Mouse (Mus musculus) neutrophil, adult 59 days (primary cell): ENCODE results near the gene Aplp1. TPM values are rescaled to one million over a fixed set of nuclear protein-coding genes. Genes with fewer than 3 reads are reported as not detected.

Experiments
- total RNA-seq, 2 experiments: library from RNA; stranded (reverse); gene quantifications; 1 replicate in 1 of 2; 2 replicates in 1 of 2; pipeline ENCODE4 v1.2.4; 2023

Gene Aplp1
- total RNA-seq, result under 1 TPM in 1 of 2 experiments, not detected in 1; 0.27 TPM

DNA sequence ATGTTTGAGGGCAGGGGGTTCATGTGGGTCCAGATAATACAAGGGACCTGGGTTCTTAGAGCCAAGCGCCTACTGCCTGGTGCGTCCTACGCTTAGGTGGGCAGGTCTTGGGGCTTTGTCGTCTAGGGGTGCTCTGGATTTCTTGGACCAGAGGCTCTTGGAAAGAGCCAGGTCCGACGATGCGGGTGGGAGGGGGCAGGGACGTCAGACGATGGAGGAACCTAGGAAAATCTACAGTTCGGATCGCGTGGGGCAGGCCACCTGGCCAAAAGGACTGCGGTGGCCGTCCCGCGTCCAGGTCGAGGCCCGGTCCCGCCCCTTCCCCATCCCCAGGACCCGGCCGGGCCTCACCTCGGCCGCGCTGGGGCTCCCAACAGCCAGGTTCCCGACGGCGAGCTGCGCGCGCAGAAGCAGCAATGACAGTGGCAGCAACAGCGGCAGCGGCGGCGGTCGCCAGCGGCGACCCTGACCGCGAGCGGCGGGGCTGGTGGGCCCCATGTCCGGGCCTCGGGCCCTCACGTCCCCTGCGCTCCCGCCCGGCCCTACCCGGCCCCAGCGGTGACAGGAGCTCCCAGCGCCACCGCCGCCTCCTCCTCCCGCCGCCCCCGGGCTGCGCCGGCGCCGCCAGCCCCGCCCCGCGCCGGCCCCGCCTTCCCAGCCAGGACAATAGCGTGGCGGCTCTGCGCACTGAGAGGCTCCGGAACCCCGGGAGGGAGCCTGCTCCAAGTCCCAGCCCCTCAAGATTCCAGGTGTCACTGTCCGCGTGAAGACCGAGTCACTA, at the start of gene Aplp1:
Aplp1 (minus strand) TSS at position 565 of the 781 bp plus-strand sequence.

GRCm38 (mm10) chr7:30493401-30493931, 48.1 kb upstream of the Aplp1 start, which contains the start of gene Prodh2:
Gene Prodh2, plus strand, starts transcription at chr7:30493622.

DNA sequence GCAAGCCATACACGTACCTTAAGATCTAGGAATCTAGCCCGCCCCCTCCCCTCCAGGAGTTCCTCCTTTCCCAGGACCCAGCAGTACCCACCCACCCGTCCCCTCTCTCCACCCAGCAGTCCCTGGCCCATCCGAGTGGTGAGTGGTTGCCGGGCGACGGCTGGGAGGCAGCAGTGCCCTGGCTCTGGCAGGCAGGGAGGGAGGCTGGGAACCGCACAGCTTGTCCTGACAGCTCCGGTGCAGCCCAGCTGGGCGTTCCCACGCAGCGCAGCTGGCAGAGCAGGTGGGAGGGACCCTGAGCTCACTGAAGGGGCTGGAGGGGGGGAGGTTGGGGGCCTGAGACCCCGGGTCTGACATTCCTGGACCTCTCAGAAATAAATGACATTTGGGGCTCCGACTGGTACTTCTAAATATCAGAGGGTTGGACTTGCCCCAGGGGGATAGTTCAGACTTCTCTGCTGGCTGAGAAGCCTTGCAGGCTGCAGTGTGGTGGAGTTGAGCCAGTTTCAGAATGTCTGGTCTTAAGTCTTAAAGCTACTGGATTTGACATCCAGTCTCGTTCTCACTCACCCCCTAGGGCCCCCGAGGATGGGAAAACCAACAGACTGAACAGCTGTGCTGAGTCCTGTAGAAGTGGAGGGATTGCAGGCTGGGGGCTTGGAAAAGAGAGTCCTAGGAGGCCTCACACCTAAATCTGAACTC, 12.4 kb upstream of the Aplp1 start, which contains the start of the genes Kirrel2 and Nphs1:
Kirrel2 (minus strand) TSS at position 62 of the 702 bp plus-strand sequence.
Nphs1 (plus strand) TSS at position 687 of the 702 bp plus-strand sequence.

GRCm38 (mm10) chr7:30421175-30421889, 24.0 kb downstream of the Aplp1 start, which contains the start of gene Nfkbid:
Gene Nfkbid, plus strand, starts transcription at chr7:30421732.

GRCm38 (mm10) chr7:30419561-30420499, 25.5 kb downstream of the Aplp1 start, which contains the start of gene Hcst:
Gene Hcst, minus strand, starts transcription at chr7:30419854.

GRCm38 (mm10) chr7:30413596-30413995, 31.7 kb downstream of the Aplp1 start, which contains the start of gene Tyrobp:
Gene Tyrobp, plus strand, starts transcription at chr7:30413760.

Other genes starting within 250 kb of the Aplp1 start
- 100 to 1,000 TPM; 225 to 239 TPM for gene Capns1, start 246.7 kb downstream of the Aplp1 start, total RNA-seq
- gene Polr2i, start 213.6 kb downstream of the Aplp1 start, total RNA-seq, result 10 to 100 TPM; 30.4 to 34.5 TPM
- 10 to 100 TPM; 38.7 to 46.2 TPM for gene Tbcb, start 213.3 kb downstream of the Aplp1 start, total RNA-seq
- not detected for gene Ovol3, start 209.8 kb downstream of the Aplp1 start, total RNA-seq
- gene Thap8, start 165.4 kb downstream of the Aplp1 start, total RNA-seq, result under 1 TPM; 0.27 to 0.37 TPM
- 10 to 100 TPM; 16.6 to 21.5 TPM for gene Wdr62, start 165.1 kb downstream of the Aplp1 start, total RNA-seq
- not detected for gene Clip3, start 153.8 kb downstream of the Aplp1 start, total RNA-seq
- gene Alkbh6, start 136.8 kb downstream of the Aplp1 start, total RNA-seq, result 10 to 100 TPM; 14.6 to 14.7 TPM
- gene Syne4, start 130.7 kb downstream of the Aplp1 start, total RNA-seq, result under 1 TPM in 1 of 2 experiments, not detected in 1; 0.76 TPM
- not detected for gene E130208F15Rik, start 123.8 kb downstream of the Aplp1 start, total RNA-seq
- 1 to 10 TPM; 3.2 to 3.4 TPM for gene Sdhaf1, start 121.6 kb downstream of the Aplp1 start, total RNA-seq
- gene Lrfn3, start 82.8 kb downstream of the Aplp1 start, total RNA-seq, result not detected
- gene Tyrobp, start 31.8 kb downstream of the Aplp1 start, total RNA-seq, result 1,000 to 10,000 TPM; 2,122 to 2,210 TPM
- gene Hcst, start 25.7 kb downstream of the Aplp1 start, total RNA-seq, result 100 to 1,000 TPM; 116 to 123 TPM
- gene Nfkbid, start 23.8 kb downstream of the Aplp1 start, total RNA-seq, result 10 to 100 TPM; 65.6 to 78.9 TPM
- not detected for gene Kirrel2, start 12.2 kb upstream of the Aplp1 start, total RNA-seq
- gene Nphs1, start 12.8 kb upstream of the Aplp1 start, total RNA-seq, result not detected
- not detected for gene Prodh2, start 48.1 kb upstream of the Aplp1 start, total RNA-seq
- 10 to 100 TPM; 14.2 to 14.6 TPM for gene Arhgap33, start 89.5 kb upstream of the Aplp1 start, total RNA-seq
- gene Hspb6, start 106.6 kb upstream of the Aplp1 start, total RNA-seq, result 1 to 10 TPM; 5.1 to 7.4 TPM
- gene Proser3, start 106.8 kb upstream of the Aplp1 start, total RNA-seq, result 1 to 10 TPM; 6.0 to 6.3 TPM
- gene Lin37, start 114.3 kb upstream of the Aplp1 start, total RNA-seq, result 10 to 100 TPM; 30.4 to 32.0 TPM
- 10 to 100 TPM; 40.8 to 45.4 TPM for gene U2af1l4, start 117.8 kb upstream of the Aplp1 start, total RNA-seq
- gene Gm49396, start 117.8 kb upstream of the Aplp1 start, total RNA-seq, result 1 to 10 TPM; 3.2 to 6.2 TPM
- 100 to 1,000 TPM; 120 to 121 TPM for gene Psenen, start 118.1 kb upstream of the Aplp1 start, total RNA-seq
- gene Igflr1, start 119.9 kb upstream of the Aplp1 start, total RNA-seq, result 1 to 10 TPM; 3.7 to 5.5 TPM
- gene Kmt2b, start 143.2 kb upstream of the Aplp1 start, total RNA-seq, result 10 to 100 TPM; 51.3 to 54.4 TPM
- gene Zbtb32, start 153.4 kb upstream of the Aplp1 start, total RNA-seq, result under 1 TPM; 0.20 to 0.22 TPM
- not detected for gene Upk1a, start 167.3 kb upstream of the Aplp1 start, total RNA-seq
- 100 to 1,000 TPM; 236 to 250 TPM for gene Cox6b1, start 180.6 kb upstream of the Aplp1 start, total RNA-seq
- gene Etv2, start 190.3 kb upstream of the Aplp1 start, total RNA-seq, result not detected
- gene Rbm42, start 204.8 kb upstream of the Aplp1 start, total RNA-seq, result 10 to 100 TPM; 77.8 to 88.7 TPM
- gene Haus5, start 219.5 kb upstream of the Aplp1 start, total RNA-seq, result 10 to 100 TPM; 22.3 to 22.8 TPM
- not detected for gene Pmis2, start 226.1 kb upstream of the Aplp1 start, total RNA-seq